Mouse (Mus musculus) lung, postnatal 0 days (tissue): ENCODE measurements around the gene Rpl10a.

Source experiments
- CTCF ChIP-seq: IDR thresholded peaks from 2 replicates; pipeline ENCODE4 v1.5.1; 2016; ENCODE audit warnings: antibody characterized with exemption, mild to moderate bottlenecking
- EP300 ChIP-seq: IDR thresholded peaks from 2 replicates; pipeline ENCODE4 v1.6.1; 2016; ENCODE audit warnings: antibody characterized with exemption, mild to moderate bottlenecking, control low read depth

DNA sequence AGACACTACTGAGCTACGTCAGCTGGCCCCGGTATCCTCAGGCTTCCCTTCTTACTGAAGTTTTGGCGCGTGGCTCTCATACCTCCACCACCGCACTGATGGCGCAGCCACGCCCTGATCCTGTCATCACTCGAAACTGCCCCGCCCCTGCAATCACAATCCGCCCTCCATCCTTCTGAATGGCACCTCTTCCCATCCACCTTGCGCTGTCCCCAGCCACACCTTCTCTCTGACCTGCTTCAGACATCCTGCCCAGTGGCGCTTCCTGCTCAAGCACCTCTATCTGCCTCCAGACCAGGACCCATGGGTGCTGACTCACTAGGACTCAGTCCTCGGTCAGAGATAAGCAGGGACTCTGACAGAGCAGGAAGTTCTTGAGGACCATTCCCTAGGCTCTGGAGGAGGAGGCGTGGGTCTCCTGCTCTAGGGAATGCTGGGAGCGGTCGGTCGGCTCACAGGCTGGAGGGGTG, 47.4 kb downstream of the Rpl10a start:
- TF ChIP-seq CTCF, result no peak
- no peak for TF ChIP-seq EP300
